Mouse (Mus musculus) lung, postnatal 10 days (tissue): ENCODE measurements around the gene Hnrnpul1.
"Not testable (repeated sequence)": the region's sequence is repeated elsewhere in the genome, so short reads cannot be mapped to it uniquely, and the experiment has no call there.

Experiments
- DNase-seq: peaks from one replicate; pipeline ENCODE4 v3.0.0; 2021

The Hnrnpul1 gene

DNA sequence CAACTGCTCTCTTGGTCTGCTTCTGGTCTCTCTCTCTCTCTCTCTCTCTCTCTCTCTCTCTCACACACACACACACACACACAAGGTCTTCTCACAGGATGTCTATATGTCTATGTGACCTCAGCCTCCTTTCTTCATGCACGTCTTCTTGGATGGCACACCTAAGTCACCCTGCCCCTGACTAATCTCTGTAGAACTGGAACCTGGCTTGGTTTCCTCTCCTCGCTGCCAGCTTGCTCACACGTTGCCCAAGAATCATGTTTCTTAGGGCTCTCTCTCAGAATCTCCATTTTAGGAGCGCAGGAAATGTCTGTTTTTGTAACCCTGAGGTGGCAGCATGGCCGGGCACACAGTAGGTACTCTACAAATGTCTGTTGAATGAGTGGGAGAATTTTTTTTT lies 25.5 kb upstream of the Hnrnpul1 start:
- no peak for DNase-seq

DNA sequence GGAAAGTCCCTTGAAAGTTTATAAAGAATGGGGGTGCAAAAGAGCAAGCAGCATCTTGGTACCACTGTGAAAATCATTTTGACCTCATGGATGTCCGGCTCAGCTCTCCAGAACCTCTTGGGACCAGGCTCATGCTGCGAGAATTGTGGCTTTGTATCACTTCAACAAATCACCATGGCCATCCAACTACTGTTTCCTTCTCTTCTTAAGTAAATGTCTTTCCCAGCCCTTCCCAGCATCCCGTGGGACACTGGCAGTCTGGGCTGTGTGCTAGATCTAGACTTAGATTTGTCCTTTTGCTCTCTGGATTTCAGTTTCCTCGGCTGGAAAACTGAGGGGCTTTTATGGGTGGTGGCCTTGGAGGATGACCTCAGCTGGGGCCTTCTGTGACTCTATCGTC lies 13.7 kb upstream of the Hnrnpul1 start:
- no peak for DNase-seq

DNA sequence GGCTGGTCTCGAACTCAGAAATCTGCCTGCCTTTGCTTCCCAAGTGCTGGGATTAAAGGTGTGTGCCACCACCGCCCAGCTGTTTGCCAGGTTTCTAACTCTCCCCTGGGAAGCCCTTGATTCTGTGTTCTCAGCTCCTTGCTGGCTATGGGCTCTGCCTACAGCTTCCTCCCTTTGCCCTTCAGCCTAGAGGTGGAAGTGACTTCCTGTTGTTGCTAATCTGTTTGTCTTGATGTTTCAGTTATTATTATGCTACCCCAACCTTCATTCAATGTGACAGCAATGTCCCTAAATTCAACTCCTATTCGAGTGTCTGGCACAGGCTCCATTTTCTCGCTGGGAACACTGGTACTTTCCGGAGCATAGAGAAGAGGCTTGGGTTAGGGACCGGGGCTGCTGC lies 11.6 kb upstream of the Hnrnpul1 start:
- peak; percentile 23 for DNase-seq

DNA sequence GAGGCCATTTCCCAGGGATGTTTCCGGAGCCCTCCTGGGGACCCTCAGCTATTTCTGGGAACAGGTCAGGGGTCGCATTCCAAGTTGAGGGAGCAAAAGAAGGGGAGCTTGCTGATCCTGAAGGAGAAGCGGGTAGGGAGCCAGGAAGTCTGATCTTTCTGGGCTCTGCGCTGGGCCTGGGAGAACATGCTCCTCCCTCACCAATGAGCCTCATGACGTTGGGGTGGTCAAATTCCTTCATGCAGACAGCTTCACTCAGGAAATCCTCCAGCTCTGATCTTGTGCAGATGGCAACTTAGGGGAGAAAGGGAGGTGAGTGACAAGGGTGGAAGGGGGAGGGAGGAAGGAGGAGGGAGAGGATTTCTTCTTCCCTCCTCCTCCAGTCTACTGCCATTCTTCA lies 9.7 kb upstream of the Hnrnpul1 start:
- peak; percentile 48 for DNase-seq

DNA sequence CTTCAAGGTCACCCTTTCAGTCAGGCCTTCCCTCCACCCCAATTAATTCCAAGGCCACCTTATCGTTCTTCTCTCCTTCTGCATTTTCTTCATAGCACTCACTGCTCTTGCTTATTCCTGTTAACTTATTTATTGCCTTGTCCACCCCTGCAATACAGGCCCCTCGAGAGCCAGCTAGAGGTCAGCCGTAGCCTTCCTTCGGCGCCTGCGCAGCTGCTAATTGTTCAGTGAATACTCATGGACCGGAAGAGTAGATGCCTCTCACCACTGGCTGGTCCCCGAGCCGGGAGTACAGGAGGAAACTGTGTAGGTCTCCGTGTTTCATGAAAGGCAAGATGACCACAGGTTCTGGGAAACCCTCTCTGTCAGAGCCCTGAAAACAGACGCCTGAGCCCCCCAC lies 9.1 kb upstream of the Hnrnpul1 start:
- DNase-seq: peak; percentile 39

DNA sequence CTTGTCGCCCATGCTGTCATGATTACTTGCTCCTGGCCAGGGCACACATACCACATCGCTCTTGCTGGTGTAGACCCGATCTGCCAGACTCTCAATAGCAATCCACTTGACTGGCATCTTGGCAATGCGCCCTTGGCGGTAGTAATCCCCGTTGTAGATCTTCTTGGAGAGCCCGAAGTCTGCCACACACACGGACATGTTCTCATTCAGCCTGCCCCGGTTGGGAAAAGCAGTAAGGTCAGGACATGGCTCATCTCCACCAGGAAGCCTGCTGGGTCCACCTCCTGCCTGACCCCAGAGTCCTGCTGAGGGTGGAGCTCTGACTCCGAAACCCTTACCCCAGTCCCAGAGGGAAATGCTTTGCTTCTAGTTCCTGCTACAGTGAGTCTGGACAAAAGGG lies 6.8 kb upstream of the Hnrnpul1 start:
- DNase-seq: peak; percentile 44

DNA sequence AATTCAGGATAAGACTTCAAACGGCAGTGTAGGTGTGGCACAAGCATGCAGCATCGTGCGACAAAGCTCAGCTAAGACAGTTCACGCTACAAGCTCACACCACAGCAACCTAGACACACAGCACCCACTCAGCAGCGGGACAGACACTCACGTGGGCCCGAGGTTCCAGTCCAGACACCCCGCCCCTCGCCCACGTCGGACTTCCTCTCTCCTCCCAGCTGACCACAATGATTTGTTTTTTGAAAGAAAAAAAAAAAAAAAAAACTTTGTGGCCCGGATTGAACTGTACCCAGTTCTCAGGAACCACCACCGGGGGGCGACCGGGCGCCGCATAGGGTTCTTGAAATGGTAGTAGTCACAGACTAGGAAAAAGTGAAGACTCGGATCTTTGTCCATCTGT lies 1.5 kb upstream of the Hnrnpul1 start:
- DNase-seq: peak; percentile 96

DNA sequence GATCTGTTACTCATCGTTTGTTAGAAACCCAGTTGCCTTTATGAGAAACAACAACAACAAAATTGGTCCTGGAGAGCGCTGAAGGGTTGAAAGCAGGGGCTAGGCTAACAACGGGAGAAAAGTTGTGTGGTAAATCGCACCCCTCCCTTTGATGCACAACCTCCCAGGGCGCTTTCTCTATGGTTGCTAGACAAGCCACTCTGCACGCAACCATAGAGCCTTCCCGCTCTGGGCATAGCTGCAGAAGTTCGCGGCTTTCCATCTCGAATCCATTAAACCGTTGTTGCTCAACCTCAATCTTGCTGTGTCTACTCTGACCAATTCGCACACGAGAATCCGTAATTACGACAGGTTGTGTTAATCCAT lies 894 bp upstream of the Hnrnpul1 start:
- peak; percentile 78 for DNase-seq

DNA sequence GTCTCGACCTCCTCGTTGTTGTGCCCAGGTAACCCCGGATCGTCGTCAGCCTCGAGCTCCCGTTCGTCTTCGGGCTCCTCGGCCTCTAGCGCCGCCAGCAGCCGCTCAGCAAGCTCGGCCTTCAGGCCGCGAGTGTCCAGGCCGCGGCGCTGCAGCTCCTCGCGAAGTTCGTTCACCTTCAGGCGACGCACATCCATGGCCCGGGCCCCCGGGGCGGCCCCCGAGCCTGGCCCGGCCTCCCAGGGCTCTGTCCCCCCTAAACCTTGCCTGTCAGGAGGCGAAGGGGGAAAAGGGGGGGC lies 169 bp downstream of the Hnrnpul1 start:
- no peak for DNase-seq

DNA sequence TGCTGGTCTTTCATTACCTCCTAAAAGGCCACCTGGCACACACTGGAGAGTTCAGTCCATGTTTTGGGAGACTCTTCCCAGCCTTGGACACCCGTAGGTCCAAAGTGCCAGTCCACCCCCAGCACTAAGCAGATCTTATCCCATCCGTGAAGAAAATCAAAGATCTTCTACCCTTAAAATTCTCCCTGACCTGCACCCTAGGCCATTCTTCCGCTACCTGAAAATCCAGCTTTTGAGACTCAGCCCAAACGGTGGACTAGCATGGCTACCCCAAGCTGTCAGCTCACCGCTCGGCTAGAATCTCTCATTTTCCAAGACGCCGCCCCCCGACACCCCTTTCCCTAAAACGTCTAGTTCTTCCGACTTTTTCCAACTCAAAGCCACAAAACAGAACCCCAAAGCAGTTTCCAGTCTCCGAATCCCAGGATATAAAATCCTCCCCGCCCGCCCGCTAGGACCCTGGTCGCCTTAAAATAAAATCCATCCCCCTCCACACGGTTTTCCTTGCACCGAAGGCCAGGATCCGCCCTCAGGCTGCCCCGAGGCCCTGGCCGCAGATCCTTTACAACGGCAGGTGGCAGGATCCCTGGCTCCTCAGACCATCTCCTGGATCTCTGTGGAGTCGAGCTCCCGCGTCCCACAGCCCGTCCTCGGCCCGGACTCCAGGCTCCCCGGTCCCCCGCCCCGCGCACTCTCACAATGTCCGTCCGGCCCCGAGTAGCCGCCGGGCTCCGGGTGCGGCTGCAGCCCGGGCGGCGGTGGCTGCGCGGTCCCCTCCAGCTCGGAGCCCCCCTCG lies 716 bp downstream of the Hnrnpul1 start:
- DNase-seq: peak; percentile 65

DNA sequence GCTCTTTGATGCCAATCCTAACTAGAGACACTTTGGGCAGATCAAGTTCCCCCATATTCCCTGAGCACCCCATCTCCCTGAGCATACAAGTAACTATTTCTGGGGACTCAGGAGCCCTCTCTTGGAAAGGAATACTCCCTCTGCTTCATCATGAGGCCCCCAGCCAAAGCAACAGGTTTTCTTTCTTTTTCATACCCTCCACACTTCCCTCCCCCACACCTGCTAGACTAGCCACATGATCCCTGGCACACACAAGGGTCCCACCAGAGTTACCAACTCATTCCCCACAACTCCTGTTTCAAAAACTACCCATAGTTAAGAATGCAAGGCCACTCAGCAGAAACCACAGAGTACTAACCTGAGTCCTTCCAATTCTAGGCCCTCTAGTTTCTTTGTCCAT lies 1.5 kb downstream of the Hnrnpul1 start:
- no peak for DNase-seq

DNA sequence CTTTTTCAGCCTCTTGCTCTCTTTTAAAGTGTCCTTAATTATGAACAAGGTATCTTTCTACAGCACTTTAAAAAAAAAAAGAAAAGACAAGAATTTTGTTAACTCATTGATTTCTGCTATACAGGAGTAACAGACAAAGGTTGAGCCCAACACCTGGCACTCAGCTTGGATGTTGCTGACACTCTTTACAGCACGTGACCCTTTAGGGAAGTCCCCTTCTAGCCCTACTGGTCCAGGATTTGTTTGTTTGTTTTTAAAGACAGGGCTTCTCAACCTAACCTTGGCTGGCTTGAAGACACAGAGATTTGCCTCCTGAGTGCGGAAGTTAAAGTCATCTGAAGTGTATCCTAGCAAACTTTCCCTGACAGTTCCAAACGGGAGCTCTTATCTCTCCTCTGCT lies 7.7 kb downstream of the Hnrnpul1 start:
- no peak for DNase-seq

DNA sequence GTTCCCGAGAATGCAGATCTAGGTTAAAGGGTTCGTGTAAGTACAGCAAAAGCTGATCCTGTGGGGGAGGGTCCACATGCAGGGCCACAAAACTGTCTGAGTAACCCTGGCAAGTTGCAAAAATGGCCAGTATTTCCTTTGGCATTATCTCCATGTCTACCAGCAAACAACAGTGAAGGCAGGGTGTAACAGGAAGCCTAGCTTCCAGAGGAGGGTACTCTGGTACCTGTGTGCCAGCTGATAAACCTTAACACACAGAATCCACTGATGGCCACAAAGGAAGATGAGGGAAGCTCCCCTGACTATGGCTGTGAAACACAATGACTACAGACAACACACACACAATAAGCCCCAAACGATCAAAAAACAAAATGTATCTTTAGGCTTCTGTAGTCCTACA lies 16.3 kb downstream of the Hnrnpul1 start:
- DNase-seq: no peak

DNA sequence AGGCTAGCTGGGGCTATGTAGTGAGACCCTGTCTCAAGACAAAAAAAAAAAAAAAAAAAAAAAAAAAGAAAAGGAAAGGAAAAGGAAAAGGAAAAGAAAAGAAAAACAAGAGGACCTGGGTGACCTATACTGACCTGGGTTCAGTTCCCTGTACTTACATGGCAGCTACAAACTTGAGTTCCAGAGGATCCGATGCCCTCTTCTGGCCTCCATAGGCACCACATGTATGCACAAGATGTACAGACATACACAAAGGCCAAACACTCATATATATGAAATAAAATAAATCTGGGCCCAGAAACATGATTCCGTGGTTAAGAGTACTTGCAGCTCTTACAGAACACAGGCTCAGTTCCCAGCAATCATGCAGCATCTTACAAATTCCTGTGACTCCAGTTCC lies 17.6 kb downstream of the Hnrnpul1 start:
- DNase-seq: no peak

DNA sequence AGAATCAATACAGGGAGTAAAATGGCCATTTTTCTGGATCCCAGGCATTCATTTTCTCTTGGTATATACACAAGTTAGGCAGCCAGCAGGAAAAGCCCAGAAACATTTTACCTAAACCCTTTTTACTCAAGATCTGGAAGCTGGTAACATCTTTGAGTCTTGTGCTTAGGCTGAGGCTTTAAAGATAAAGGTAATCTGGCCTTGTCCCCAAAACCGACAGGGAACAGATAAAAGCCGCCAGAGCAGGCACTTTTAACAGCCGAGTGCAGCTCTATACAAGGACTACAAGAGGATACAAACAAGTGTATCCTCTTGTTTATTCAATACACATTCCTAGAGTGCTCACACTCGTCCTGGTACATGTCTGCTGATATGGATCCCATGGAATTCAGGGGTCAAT lies 19.6 kb downstream of the Hnrnpul1 start:
- DNase-seq: no peak

DNA sequence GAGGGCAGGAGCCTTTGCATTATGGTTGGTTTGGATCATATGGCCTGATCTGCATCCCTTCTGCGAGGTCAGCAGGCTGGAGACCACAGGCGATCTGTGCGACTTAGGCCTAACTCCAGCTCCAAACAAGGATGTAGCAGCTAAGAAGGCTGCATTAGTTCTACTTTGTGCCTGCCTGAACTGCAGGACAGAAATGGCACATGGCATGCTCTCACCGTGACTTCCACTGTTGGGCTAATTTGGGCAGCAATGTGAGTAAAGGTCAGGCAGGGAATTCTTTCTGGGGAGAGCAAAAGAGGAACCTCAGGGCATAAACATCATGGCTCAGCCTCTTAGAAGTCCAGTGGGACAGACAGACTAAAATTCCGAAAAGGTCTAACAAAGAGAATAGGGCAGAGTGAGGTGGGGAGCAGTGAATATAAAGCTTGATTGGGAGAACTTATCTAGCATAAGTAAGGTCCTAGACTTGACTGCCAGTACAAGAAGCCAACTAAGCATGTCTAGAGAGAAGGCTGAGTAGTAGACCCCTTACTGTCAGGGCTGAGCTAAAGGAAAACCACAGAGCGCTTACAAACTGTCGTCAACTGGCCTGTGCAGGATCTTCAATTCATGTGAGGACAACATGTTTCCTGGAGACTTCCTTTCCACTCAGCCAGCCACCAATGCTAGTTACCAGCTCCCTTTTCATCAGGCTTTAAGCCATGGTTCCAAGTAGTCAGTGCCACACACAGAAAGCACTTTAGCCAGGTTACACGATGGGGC lies 23.1 kb downstream of the Hnrnpul1 start:
- no peak for DNase-seq

DNA sequence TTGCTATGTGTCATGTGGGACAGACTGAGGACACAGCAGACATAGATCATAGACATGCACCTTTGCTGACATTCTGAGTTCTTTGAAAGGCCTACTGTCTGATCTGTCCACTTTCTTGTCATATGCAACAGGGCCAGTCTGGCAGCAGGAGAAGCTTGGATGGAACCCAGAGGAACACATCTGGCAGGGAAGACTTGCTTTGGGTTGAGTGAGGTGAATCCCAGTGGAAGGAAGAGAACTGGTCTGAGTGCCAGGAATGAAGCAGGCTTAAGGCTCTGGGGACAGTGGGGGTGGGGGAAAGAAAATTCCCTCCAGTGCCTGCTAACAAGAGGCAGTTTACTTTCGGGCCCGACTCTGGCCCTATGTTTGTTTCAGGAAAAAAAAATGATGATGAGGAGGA lies 24.7 kb downstream of the Hnrnpul1 start:
- DNase-seq: peak; percentile 35

DNA sequence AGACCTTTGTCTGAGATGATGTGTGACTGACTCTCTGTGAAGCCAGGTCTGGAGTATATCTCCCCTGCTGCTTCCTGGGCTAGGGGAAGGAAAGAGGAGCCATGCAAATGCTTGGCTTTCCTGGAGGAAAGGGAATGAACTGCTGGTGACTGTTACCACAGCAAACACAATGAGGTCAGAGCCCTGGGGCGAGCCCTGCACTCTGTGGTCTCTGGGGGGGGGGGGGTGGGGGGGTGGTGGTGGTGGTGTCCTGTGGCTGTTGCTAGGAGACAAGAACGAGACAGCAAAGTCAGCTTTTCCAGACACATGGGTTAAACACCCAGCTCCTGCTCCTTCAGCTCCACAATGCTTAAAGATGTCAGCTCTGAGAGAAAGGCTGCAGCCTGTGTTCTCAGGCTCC lies 25.2 kb downstream of the Hnrnpul1 start:
- DNase-seq: no peak

DNA sequence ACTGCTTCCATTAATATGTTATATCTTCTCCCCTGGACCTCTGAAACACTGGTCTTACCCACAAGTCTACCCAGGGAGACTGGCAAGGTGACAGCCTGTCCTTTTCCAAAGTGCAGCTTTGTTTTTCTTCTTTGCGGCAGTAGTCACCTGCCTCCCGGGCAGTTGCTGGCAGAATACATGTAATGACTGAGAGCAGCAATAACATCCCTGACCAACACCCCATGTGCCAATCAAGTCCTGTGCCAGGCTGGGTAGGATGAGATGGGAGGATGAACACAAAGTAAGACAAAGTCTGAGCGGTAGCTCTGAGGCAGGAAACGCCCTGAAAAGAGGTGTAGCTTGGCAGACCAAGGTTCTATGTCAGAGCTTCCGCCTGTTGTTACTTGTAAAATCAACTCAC lies 26.8 kb downstream of the Hnrnpul1 start:
- DNase-seq: no peak

DNA sequence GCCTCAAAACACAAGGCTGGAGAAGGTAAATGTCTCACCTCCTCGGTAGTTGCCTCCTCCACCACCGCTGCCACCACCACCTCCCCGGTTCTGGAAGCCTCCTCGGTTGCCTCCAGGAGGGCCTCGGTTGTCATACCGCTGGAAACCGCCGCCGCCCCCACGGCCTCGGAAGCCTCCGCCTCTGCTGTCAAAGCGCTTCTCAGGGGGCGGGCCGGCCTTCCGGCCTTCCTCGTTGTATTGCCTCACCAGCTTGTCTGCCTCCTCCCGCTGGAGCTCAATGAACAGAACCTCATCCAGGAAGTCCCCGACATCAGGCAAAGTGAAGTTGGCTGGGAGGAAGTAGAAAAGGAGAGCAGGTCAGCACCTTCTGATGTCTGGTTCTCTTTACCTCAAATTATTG lies 28.7 kb downstream of the Hnrnpul1 start:
- DNase-seq: no peak

DNA sequence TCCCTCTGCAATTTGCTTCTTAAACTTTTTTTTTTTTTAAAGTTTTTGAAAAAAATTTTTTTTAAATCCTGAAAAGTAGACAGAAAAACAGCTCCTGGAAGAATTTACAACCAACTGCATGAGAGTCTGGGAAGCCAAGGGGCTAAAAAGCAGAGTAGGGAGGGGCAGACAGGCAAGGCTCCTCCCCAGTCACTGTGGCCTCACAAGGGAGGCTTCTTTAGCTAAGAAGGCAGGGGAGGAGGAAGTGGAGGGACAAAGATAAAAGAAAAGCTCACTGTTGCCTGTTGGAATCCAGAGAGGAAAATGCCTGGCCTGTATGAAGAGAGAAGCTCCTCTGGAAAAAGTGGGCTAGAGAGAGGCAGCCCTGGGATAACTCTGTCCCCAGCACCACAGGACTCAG lies 32.8 kb downstream of the Hnrnpul1 start:
- DNase-seq: not testable (repeated sequence)

DNA sequence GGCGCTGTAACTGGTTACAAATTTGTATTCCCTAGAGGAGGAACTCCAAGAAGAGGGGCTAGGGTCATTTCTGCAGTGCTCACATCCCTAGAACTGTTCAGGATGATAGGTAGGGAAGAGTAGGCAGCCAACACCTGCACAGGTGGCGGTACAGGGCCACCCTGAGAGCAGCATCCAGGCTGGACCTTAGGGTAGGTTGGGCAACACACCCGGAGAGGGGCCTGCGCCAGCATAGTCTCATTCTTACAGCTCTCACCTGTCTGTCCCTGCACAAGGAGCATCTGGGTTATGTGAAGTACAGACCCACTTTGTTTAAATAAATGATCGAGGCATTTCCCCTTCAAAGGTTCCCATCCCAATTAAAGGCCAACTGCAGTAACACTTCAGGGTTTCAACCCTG lies 33.8 kb downstream of the Hnrnpul1 start:
- DNase-seq: no peak

DNA sequence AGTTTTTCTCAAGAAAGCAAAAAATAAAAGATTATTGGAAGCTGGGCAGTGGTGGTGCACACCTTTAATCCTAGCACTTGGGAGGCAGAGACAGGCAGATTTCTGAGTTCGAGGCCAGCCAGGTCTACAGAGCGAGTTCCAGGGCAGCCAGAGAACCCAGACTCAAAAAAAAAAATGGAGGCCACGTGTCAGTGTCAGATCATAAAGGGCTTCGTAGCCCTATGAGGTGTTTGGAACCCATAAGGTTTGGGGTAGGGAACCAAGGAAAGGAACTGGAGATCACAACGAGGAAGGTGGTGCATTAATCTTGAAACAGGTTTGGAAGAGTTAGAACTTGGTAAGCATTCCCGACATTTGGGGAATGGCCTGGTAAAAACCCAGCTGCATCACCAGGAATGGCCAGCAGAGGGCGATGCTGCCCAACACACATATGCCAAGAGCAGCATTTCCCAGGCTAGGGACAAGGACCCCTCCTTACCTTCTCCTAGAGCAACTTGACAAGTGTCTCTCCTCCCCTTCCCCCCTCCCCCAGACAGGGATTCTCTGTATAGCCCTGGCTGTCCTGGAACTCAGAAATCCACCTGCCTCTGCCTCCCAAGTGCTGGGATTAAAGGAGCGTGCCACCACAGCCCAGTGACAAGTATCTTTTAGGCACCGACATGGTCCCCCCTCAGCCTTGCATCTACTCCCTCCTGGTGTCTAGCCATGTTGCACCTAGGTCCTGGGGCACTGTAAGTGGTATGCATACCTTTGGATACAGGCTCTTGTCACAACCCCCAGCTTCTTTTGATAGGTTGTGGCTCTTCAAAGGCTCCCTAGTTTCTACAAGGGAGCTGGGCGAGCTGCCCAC lies 34.6 kb downstream of the Hnrnpul1 start:
- DNase-seq: peak; percentile 87
